Mouse (Mus musculus) liver, embryonic 14.5 days (tissue): Measurements from ENCODE around the gene Tm9sf1. TPM values are rescaled to one million over a fixed set of nuclear protein-coding genes. Genes with fewer than 3 reads are reported as not detected.

ENCODE experiments used
- ATAC-seq: fragments of 200-750 bp; cut with Nextera tagmentation; 2 replicates; pipeline ENCODE4 v1.8.0; 2017; ENCODE audit warnings: moderate number of reproducible peaks, mild to moderate bottlenecking, moderate library complexity; ENCODE audit not compliant: insufficient read depth
- DNase-seq, 3 experiments: peaks; one replicate each; pipeline ENCODE4 v3.0.0-alpha.2; 2012 to 2013; ENCODE audit warnings: low read depth in 3 of 3, low spot score in 3 of 3
- H3K27ac ChIP-seq: fragments of 300-500 bp; sonication (generic); 2 replicates; pipeline ENCODE4 v1.5.1; 2014; ENCODE audit warnings: moderate library complexity, mild to moderate bottlenecking, control low read depth, inconsistent platforms
- H3K27me3 ChIP-seq: fragments of 300-500 bp; sonication (generic); 2 replicates; pipeline ENCODE4 v1.6.1; 2014; ENCODE audit warnings: mild to moderate bottlenecking, low read length, moderate library complexity; ENCODE audit not compliant: control insufficient read depth, insufficient read depth
- H3K36me3 ChIP-seq: fragments of 300-500 bp; sonication (generic); replicated peaks from 2 replicates; pipeline ENCODE4 v1.6.1; 2014; ENCODE audit warnings: low read depth; ENCODE audit not compliant: control insufficient read depth, insufficient read depth
- H3K4me1 ChIP-seq, 2 experiments: fragments of 200-500 bp in 1 of 2; fragments of 300-500 bp in 1 of 2; sonication (generic) in 1 of 2; replicated peaks; 2 replicates each; pipeline ENCODE4 v1.6.1; 2012 to 2014; ENCODE audit warnings: antibody characterized with exemption in 1 of 2, inconsistent platforms in 1 of 2, low read length in 1 of 2; ENCODE audit not compliant: control insufficient read depth in 2 of 2, insufficient read depth in 2 of 2
- H3K4me2 ChIP-seq: fragments of 300-500 bp; sonication (generic); 2 replicates; pipeline ENCODE4 v1.6.1; 2014; ENCODE audit warnings: low read depth, mild to moderate bottlenecking, control low read depth, moderate library complexity
- H3K4me3 ChIP-seq, 2 experiments: fragments of 200-500 bp in 1 of 2; fragments of 300-500 bp in 1 of 2; sonication (generic) in 1 of 2; 2 replicates each; pipeline ENCODE4 v1.5.1; 2012 to 2014; ENCODE audit warnings: low read depth in 2 of 2, low read length in 2 of 2, mild to moderate bottlenecking in 2 of 2, control low read depth in 1 of 2, inconsistent platforms in 1 of 2, moderate library complexity in 1 of 2; ENCODE audit not compliant: insufficient read depth in 1 of 2
- H3K9ac ChIP-seq: fragments of 300-500 bp; sonication (generic); replicated peaks from 2 replicates; pipeline ENCODE4 v1.6.1; 2014; ENCODE audit warnings: mild to moderate bottlenecking, control low read depth, moderate library complexity
- H3K9me3 ChIP-seq: fragments of 300-500 bp; sonication (generic); 2 replicates; pipeline ENCODE4 v1.6.1; 2016; ENCODE audit warnings: low read length, mixed read lengths; ENCODE audit not compliant: control insufficient read depth
- CTCF ChIP-seq: IDR thresholded peaks from 2 replicates; pipeline ENCODE4 v1.5.1; 2016; ENCODE audit warnings: antibody characterized with exemption, low read depth, control low read depth
- EP300 ChIP-seq: IDR thresholded peaks from 2 replicates; pipeline ENCODE4 v1.6.1; 2016; ENCODE audit warnings: antibody characterized with exemption, low read depth
- WGBS: fragments of 180-500 bp; shearing (Covaris S2); extraction: QIAGEN DNeasy Blood & Tissue Kit; methylation state at CpG from one replicate; pipeline ENCODE4 v1.1.7; 2014; ENCODE audit not compliant: insufficient replicate concordance; 5-methylcytosine and 5-hydroxymethylcytosine counted together
- polyA plus RNA-seq, 2 experiments: library from polyadenylated mRNA; depleted of rRNA in 1 of 2; stranded (reverse) in 1 of 2; unstranded in 1 of 2; fragments of >200 nt; fragmentation: Nextera tagmentation in 1 of 2; extraction: Ambion mirVana in 1 of 2; gene quantifications; 2 replicates each; pipeline versions ENCODE4 v1.2.1 to v1.2.3; 2012 to 2014

The Tm9sf1 gene
- polyA plus RNA-seq (2012; rRNA removed) = 26.4 and 33.2 TPM in 2 replicates
- polyA plus RNA-seq (2014; fragmentation: Nextera tagmentation; extraction: Ambion mirVana) = 42.8 and 45.4 TPM in 2 replicates

GRCm38 (mm10) chr14:55643060-55643907 lies at the start of gene Tm9sf1:
Gene Tm9sf1, minus strand, starts transcription at chr14:55643806.
- peak within 1 kb of the TSS; percentile 74 for H3K4me2 ChIP-seq
- H3K9me3 ChIP-seq = no peaks in the 10 kb centered on the region
- H3K36me3 ChIP-seq = peaks cover 25% of the 10 kb centered on the region
- peak within 1 kb of the TSS; percentile 89 for H3K9ac ChIP-seq
- peak within 1 kb of the TSS; percentile 90 to 92 for H3K4me3 ChIP-seq
- 0 out of 2 replicates have a peak, but pooled peaks have one; percentile 11 for TF ChIP-seq CTCF
- peak; percentile 63 for TF ChIP-seq EP300
- peaks cover 17 to 22% of the 10 kb centered on the region in 2 experiments for H3K4me1 ChIP-seq
- ATAC-seq (peak; percentile 87), DNase-seq (peak; percentile 62 to 73 (median 68))
- no peaks in the 10 kb centered on the region for H3K27me3 ChIP-seq
- under 1% methylated on average over 89 of the region's 89 CpGs for WGBS
- H3K27ac ChIP-seq = peak within 1 kb of the TSS; percentile 71

DNA sequence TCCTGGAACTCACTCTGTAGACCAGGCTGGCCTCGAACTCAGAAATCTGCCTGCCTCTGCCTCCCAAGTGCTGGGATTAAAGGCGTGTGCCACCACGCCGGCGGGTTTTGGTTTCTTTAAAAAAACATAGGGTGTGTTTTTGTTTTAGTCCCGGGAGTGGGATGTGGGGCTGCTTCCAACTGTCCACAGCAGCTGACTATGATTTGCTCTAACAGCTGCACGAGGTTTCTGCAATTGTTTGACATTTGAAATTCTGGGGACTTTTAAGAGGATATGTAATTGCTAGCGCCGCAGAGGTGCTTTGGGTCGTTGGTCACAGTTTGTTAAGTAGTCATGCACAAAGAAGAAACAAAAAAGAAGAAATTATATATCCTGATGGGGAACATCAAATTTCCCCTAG lies 45.8 kb upstream of the Tm9sf1 start:
- DNase-seq (no peak), ATAC-seq (no peak)
- H3K9me3 ChIP-seq = no peaks in the 10 kb centered on the region
- no peak overlapping the region for H3K4me3 ChIP-seq
- no peak overlapping the region for H3K27ac ChIP-seq
- no peak overlapping the region for H3K4me2 ChIP-seq
- no peaks in the 10 kb centered on the region for H3K4me1 ChIP-seq
- no peak overlapping the region for H3K9ac ChIP-seq
- WGBS = 59% methylated on average over 10 of the region's 10 CpGs
- no peaks in the 10 kb centered on the region for H3K27me3 ChIP-seq
- H3K36me3 ChIP-seq = no peaks in the 10 kb centered on the region
- TF ChIP-seq CTCF (no peak), EP300 (no peak)

- no peaks in the 10 kb centered on the region for H3K27me3 ChIP-seq
- 14% methylated on average over 3 of the region's 3 CpGs for WGBS
- peak overlapping the region; percentile 76 for H3K9ac ChIP-seq
- ATAC-seq = peak; percentile 14; the same call in 1 of the 2 replicates
- TF ChIP-seq CTCF (no peak), EP300 (no peak)
- peaks cover 2 to 9% of the 10 kb centered on the region in 2 experiments; a peak in 3 of 4 replicates for H3K4me1 ChIP-seq
- H3K4me3 ChIP-seq = peak overlapping the region; percentile 79 to 91
- no peaks in the 10 kb centered on the region for H3K9me3 ChIP-seq
- H3K27ac ChIP-seq = peak overlapping the region; percentile 80
- no peak for DNase-seq
- peaks cover 27% of the 10 kb centered on the region for H3K36me3 ChIP-seq
- H3K4me2 ChIP-seq = peak overlapping the region; percentile 85
These were observed 38.5 kb upstream of the Tm9sf1 start for GRCm38 (mm10) chr14:55682118-55682493.

- peak; percentile 94 to 95 (median 95) for DNase-seq
- under 1% methylated on average over 66 of the region's 66 CpGs for WGBS
- Histone ChIP-seq H3K36me3 (peaks cover 33% of the 10 kb centered on the region), H3K9me3 (no peaks in the 10 kb centered on the region), H3K4me2 (peak within 1 kb of the TSS; percentile 85), H3K4me3 (peak within 1 kb of the TSS; percentile 79 to 91), H3K9ac (peak within 1 kb of the TSS; percentile 76), H3K27ac (peak within 1 kb of the TSS; percentile 80), H3K27me3 (no peaks in the 10 kb centered on the region), H3K4me1 (peaks cover 2 to 9% of the 10 kb centered on the region in 2 experiments; a peak in 3 of 4 replicates)
- ATAC-seq = peak; percentile 94
- peak; percentile 12 for TF ChIP-seq EP300
- peak; percentile 91 for TF ChIP-seq CTCF
These were observed 37.8 kb upstream of the Tm9sf1 start, which contains the start of gene Tinf2 for GRCm38 (mm10) chr14:55681160-55682117. Gene Tinf2, minus strand, starts transcription at chr14:55681820.
